Mouse (Mus musculus) urinary bladder, postnatal 14 days (tissue): ENCODE measurements around the gene Trp63.

Source experiments
- DNase-seq: peaks from one replicate; pipeline ENCODE4 v3.0.0; 2021; ENCODE audit warnings: low spot score

Trp63 gene

GRCm38 (mm10) chr16:25779964-25780363 is 96.4 kb downstream of the Trp63 start:
- DNase-seq = peak; percentile 44

GRCm38 (mm10) chr16:25784246-25784645 is 100.7 kb downstream of the Trp63 start:
- DNase-seq = no peak

- no peak for DNase-seq
Observed at GRCm38 (mm10) chr16:25786457-25786856, 102.9 kb downstream of the Trp63 start.

- DNase-seq = no peak
Observed at GRCm38 (mm10) chr16:25792640-25793266, 109.2 kb downstream of the Trp63 start.

GRCm38 (mm10) chr16:25797732-25798294 is 114.2 kb downstream of the Trp63 start:
- DNase-seq = no peak

GRCm38 (mm10) chr16:25799618-25800017 is 116.1 kb downstream of the Trp63 start:
- DNase-seq = no peak

GRCm38 (mm10) chr16:25804955-25805354 is 121.4 kb downstream of the Trp63 start:
- DNase-seq = peak; percentile 14

GRCm38 (mm10) chr16:25807116-25807515 is 123.6 kb downstream of the Trp63 start:
- DNase-seq = no peak

- peak; percentile 5 for DNase-seq
Observed at GRCm38 (mm10) chr16:25817753-25818624, 134.4 kb downstream of the Trp63 start.

GRCm38 (mm10) chr16:25826016-25826415 is 142.5 kb downstream of the Trp63 start:
- DNase-seq = no peak

- DNase-seq = no peak
Observed at GRCm38 (mm10) chr16:25832576-25832975, 149.0 kb downstream of the Trp63 start.

- peak; percentile 23 for DNase-seq
Observed at GRCm38 (mm10) chr16:25835301-25835700, 151.7 kb downstream of the Trp63 start.

GRCm38 (mm10) chr16:25835723-25836122 is 152.2 kb downstream of the Trp63 start:
- peak; percentile 49 for DNase-seq

- DNase-seq = no peak
Observed at GRCm38 (mm10) chr16:25842996-25843395, 159.4 kb downstream of the Trp63 start.

- peak; percentile 84 for DNase-seq
Observed at GRCm38 (mm10) chr16:25843625-25844024, 160.1 kb downstream of the Trp63 start.

- no peak for DNase-seq
Observed at GRCm38 (mm10) chr16:25846611-25847010, 163.0 kb downstream of the Trp63 start.

- no peak for DNase-seq
Observed at GRCm38 (mm10) chr16:25848474-25848873, 164.9 kb downstream of the Trp63 start.

GRCm38 (mm10) chr16:25849593-25850464 is 166.3 kb downstream of the Trp63 start:
- DNase-seq = peak; percentile 26

GRCm38 (mm10) chr16:25860731-25861505 is 177.4 kb downstream of the Trp63 start:
- no peak for DNase-seq

GRCm38 (mm10) chr16:25865096-25865869 is 181.7 kb downstream of the Trp63 start:
- DNase-seq = peak; percentile 16
